Mouse (Mus musculus) heart, postnatal 0 days (tissue): ENCODE measurements around the gene Tnpo2. TPM values are rescaled to one million over a fixed set of nuclear protein-coding genes. Genes with fewer than 3 reads are reported as not detected.

ENCODE experiments used
- ATAC-seq: fragments of 200-750 bp; cut with Nextera tagmentation; 2 replicates; pipeline ENCODE4 v1.8.0; 2017; ENCODE audit warnings: low read depth, moderate number of reproducible peaks, moderate library complexity; ENCODE audit not compliant: insufficient read depth
- DNase-seq: peaks from one replicate; pipeline ENCODE4 v3.0.0-alpha.2; 2016; ENCODE audit warnings: low spot score
- H3K27ac ChIP-seq: fragments of 300-500 bp; sonication (generic); 2 replicates; pipeline ENCODE4 v1.5.1; 2014; ENCODE audit warnings: low read depth, mild to moderate bottlenecking
- H3K27me3 ChIP-seq: fragments of 300-500 bp; sonication (generic); 2 replicates; pipeline ENCODE4 v1.6.1; 2014; ENCODE audit warnings: low read length, mixed read lengths; ENCODE audit not compliant: control insufficient read depth, insufficient read depth
- H3K36me3 ChIP-seq: fragments of 300-500 bp; sonication (generic); replicated peaks from 2 replicates; pipeline ENCODE4 v1.6.1; 2014; ENCODE audit warnings: low read length, mixed read lengths; ENCODE audit not compliant: control insufficient read depth, insufficient read depth
- H3K4me1 ChIP-seq: fragments of 300-500 bp; sonication (generic); 2 replicates; pipeline ENCODE4 v1.6.1; 2014; ENCODE audit warnings: antibody characterized with exemption; ENCODE audit not compliant: control insufficient read depth, insufficient read depth
- H3K4me2 ChIP-seq: fragments of 300-500 bp; sonication (generic); 2 replicates; pipeline ENCODE4 v1.6.1; 2014; ENCODE audit warnings: low read depth, mild to moderate bottlenecking, low read length, moderate library complexity
- H3K4me3 ChIP-seq: fragments of 300-500 bp; sonication (generic); 2 replicates; pipeline ENCODE4 v1.5.1; 2014; ENCODE audit warnings: low read depth, low read length
- H3K9ac ChIP-seq: fragments of 300-500 bp; sonication (generic); replicated peaks from 2 replicates; pipeline ENCODE4 v1.6.1; 2014; ENCODE audit warnings: low read depth, low read length, mixed read lengths
- H3K9me3 ChIP-seq: fragments of 300-500 bp; sonication (generic); replicated peaks from 2 replicates; pipeline ENCODE4 v1.6.1; 2016; ENCODE audit warnings: low read length; ENCODE audit not compliant: control insufficient read depth
- CTCF ChIP-seq: IDR thresholded peaks from 2 replicates; pipeline ENCODE4 v1.5.1; 2016; ENCODE audit warnings: antibody characterized with exemption, control low read depth, low read depth
- EP300 ChIP-seq: IDR thresholded peaks from 2 replicates; pipeline ENCODE4 v1.6.1; 2016; ENCODE audit warnings: antibody characterized with exemption, low read depth
- WGBS: fragments of 180-500 bp; shearing (Covaris S2); extraction: QIAGEN DNeasy Blood & Tissue Kit; methylation state at CpG from one replicate; pipeline ENCODE4 v1.1.7; 2014; 5-methylcytosine and 5-hydroxymethylcytosine counted together
- polyA plus RNA-seq: library from polyadenylated mRNA; unstranded; fragments of >200 nt; fragmentation: Nextera tagmentation; extraction: Ambion mirVana; gene quantifications from 2 replicates; pipeline ENCODE4 v1.2.1, GENCODE M21; 2015
- total RNA-seq: library from RNA; depleted of rRNA; stranded (reverse); fragments of >200 nt; gene quantifications from 2 replicates; pipeline ENCODE4 v1.2.3, GENCODE M21; 2014; ENCODE audit warnings: low replicate concordance; rRNA removed

Gene Tnpo2
- total RNA-seq (27.4 and 34.8 TPM in 2 replicates), polyA plus RNA-seq (11.5 and 13.0 TPM in 2 replicates)

DNA sequence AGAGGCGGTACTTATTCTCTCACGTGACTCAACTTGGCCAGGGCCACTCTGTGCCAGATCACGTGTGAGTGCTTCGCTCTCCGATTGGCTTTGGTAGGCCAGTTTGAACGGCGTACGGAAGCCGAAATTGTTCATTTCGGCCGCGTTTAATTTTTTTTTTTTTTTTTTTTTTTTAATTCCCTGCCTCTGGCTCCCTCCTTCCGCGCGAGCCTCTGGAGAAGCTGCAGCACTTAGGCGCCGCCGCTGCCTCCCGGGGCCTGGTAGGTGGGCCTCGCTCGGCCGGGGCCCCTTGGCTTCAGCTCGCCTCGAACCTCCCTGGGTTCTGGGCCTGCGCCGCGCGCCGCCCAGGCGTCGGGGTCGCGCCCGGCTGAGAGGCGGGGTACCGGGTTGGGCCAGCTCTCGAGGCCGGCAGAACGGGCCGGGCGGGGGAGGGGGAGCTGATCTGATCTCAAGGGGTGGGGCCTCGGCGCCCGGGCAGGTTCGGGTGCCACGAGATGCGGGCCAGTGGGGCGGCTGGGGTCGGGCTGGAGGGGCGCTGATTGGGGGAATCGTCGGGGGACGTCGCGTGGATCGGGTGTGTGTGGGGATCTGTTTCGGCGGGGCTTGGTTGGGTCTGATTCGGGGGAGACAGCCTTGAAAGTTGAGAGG, at the start of gene Tnpo2:
TSS of gene Tnpo2 (plus strand) at position 198 of the 648 bp plus-strand sequence.
- DNase-seq = peak; percentile 98
- H3K9ac ChIP-seq = peak within 1 kb of the TSS; percentile 94
- under 1% methylated on average over 59 of the region's 59 CpGs for WGBS
- H3K27me3 ChIP-seq = no peaks in the 10 kb centered on the region
- peaks cover 14% of the 10 kb centered on the region for H3K4me1 ChIP-seq
- no peaks in the 10 kb centered on the region for H3K9me3 ChIP-seq
- TF ChIP-seq CTCF (no peak), EP300 (no peak)
- H3K4me2 ChIP-seq = peak within 1 kb of the TSS; percentile 97
- peak within 1 kb of the TSS; percentile 96 for H3K27ac ChIP-seq
- peak within 1 kb of the TSS; percentile 76 for H3K4me3 ChIP-seq
- peaks cover 27% of the 10 kb centered on the region for H3K36me3 ChIP-seq
- peak; percentile 95 for ATAC-seq

DNA sequence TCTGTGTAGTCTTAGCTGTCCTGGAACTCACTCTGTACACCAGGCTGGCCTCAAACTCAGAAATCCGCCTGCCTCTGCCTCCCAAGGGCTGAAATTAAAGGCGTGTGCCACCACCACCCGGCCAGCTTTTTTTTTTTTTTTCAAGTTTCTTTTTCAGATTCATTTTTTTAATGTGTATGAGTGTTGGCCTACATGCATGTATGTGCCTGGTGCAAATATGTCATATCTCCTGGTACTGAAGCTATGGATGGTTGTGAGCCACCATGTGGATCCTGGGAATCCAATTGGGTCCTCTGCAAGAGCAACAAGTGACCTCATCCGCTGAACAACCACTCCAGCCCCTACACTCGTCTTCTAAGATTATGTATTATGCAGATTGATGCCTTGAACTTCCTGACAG, 49.3 kb upstream of the Tnpo2 start:
- Histone ChIP-seq H3K4me3 (no peak overlapping the region), H3K4me1 (peaks cover 27% of the 10 kb centered on the region), H3K4me2 (no peak overlapping the region), H3K9ac (no peak overlapping the region), H3K27ac (no peak overlapping the region), H3K36me3 (no peaks in the 10 kb centered on the region), H3K9me3 (no peaks in the 10 kb centered on the region), H3K27me3 (no peaks in the 10 kb centered on the region)
- DNase-seq (no peak), ATAC-seq (no peak)
- 79% methylated on average over 5 of the region's 5 CpGs for WGBS
- TF ChIP-seq EP300 (no peak), CTCF (no peak)

DNA sequence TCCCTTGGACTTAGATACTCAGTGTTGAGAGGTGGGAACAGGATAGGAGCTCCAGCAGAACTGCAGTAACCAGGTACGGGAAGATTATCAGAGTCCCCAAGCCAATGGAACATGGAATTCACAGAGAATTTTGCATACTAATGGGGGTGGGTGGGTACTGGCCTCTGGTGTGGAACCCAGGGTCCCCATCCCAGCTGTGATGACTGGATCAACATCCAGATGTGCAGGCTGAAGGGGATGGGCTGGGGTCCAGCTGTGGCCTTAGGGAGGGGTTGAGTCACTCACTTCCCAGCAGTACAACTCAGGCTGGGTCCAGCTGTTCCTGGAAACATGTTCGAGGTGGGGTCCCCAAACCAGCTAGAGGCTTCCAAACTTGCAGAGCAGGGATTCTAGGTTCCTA, 48.8 kb upstream of the Tnpo2 start:
- H3K4me2 ChIP-seq = no peak overlapping the region
- no peaks in the 10 kb centered on the region for H3K9me3 ChIP-seq
- WGBS = 61% methylated on average over 2 of the region's 2 CpGs
- H3K9ac ChIP-seq = no peak overlapping the region
- H3K27me3 ChIP-seq = no peaks in the 10 kb centered on the region
- no peak for ATAC-seq
- no peak overlapping the region for H3K27ac ChIP-seq
- TF ChIP-seq EP300 = no peak
- TF ChIP-seq CTCF = no peak
- no peak overlapping the region for H3K4me3 ChIP-seq
- no peaks in the 10 kb centered on the region for H3K36me3 ChIP-seq
- H3K4me1 ChIP-seq = peaks cover 27% of the 10 kb centered on the region
- DNase-seq = no peak

DNA sequence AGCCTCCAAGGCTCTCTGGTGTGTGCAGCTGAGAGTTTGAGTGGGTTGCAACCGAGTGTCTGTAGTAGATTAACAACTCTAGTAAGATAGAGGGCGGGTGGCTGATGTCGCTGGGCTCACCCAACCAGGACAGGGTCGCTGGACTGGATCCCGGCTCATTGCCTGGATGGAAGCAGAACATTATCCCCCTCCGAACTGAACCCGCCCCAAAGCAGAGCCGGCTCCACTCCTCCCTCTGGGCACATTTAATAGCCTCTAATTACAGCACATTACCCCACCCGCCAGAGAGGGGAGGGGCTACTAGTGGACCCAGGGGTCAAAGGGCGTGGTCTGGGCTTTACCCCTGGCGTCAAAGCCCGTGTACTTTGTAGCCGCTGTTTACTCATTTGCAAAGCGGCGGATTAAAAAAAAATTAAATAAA, 47.4 kb upstream of the Tnpo2 start:
- DNase-seq = no peak
- peak overlapping the region; percentile 85 for H3K4me2 ChIP-seq
- H3K4me3 ChIP-seq = no peak overlapping the region
- peaks cover 27% of the 10 kb centered on the region for H3K4me1 ChIP-seq
- H3K27me3 ChIP-seq = 0 out of 2 replicates have a peak, but pooled peaks cover 2% of the 10 kb centered on the region
- no peak overlapping the region for H3K27ac ChIP-seq
- no peak for ATAC-seq
- no peak for TF ChIP-seq CTCF
- no peak for TF ChIP-seq EP300
- 18% methylated on average over 15 of the region's 15 CpGs for WGBS
- no peaks in the 10 kb centered on the region for H3K36me3 ChIP-seq
- no peaks in the 10 kb centered on the region for H3K9me3 ChIP-seq
- H3K9ac ChIP-seq = no peak overlapping the region

DNA sequence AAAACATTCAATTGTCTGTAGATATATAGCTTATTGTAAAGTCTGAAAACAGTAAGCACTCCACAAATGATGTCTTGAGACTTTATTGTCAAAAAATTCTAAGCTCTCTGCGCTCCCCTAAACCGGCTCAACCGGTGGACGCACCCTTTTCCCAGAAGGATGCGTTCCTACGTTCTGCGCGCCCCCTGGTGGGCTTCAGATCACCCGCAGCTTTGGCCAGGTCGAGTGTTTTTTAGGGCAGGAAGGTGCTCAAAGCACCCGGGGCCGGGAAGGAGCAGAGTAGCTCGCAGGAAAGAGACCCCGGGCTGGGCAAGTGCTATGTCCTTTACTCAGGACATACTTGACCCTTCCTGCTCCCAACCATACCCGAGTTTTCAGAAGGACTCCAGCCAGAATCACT, 46.9 kb upstream of the Tnpo2 start:
- H3K9ac ChIP-seq = peak overlapping the region; percentile 68
- ATAC-seq (peak; percentile 66), DNase-seq (peak; percentile 88)
- under 1% methylated on average over 15 of the region's 15 CpGs for WGBS
- H3K4me2 ChIP-seq = peak overlapping the region; percentile 85
- TF ChIP-seq CTCF (peak; percentile 92), EP300 (no peak)
- H3K27ac ChIP-seq = peak overlapping the region; percentile 84
- peak overlapping the region; percentile 55 for H3K4me3 ChIP-seq
- no peaks in the 10 kb centered on the region for H3K36me3 ChIP-seq
- H3K27me3 ChIP-seq = 0 out of 2 replicates have a peak, but pooled peaks cover 4% of the 10 kb centered on the region
- H3K9me3 ChIP-seq = no peaks in the 10 kb centered on the region
- H3K4me1 ChIP-seq = peaks cover 23% of the 10 kb centered on the region
